38 mouse cellular contexts compared by ENCODE assay signal in genomic region chr4:123292390-123292789, GRCm38 (mm10). TPM values are rescaled to one million over a fixed set of nuclear protein-coding genes. Genes with fewer than 3 reads are reported as not detected.
"Had no signal": no experiment of that assay in that cellular context is flagged by ENCODE, and none has a peak within 500 bp of the region (broad histone marks: within the 10 kb centered on the region; RNA-seq: fewer than 3 reads in every experiment).

No protein-coding gene starts in this region.

- H3K27ac ChIP-seq: heart, embryonic 13.5 days; heart, embryonic 15.5 days; hindbrain, embryonic 10.5 days; hindbrain, embryonic 12.5 days; hindbrain, embryonic 13.5 days; hindbrain, embryonic 14.5 days; hindbrain, embryonic 15.5 days; hindbrain, postnatal 0 days; intestine, embryonic 15.5 days; kidney, embryonic 15.5 days; kidney, postnatal 0 days; layer of hippocampus, adult 2 months; left cerebral cortex, adult 2 months had no signal

- H3K9me3 ChIP-seq: heart, embryonic 12.5 days; heart, embryonic 13.5 days; heart, embryonic 15.5 days; hindbrain, embryonic 10.5 days; hindbrain, embryonic 12.5 days; hindbrain, embryonic 13.5 days; hindbrain, embryonic 15.5 days; intestine, embryonic 15.5 days; kidney, embryonic 15.5 days had no signal

- DNase-seq: heart, postnatal 14 days; heart, postnatal 36 days; heart, postnatal 4 days; kidney, adult 11 months; kidney, adult 18-20 months; kidney, adult 9 months; layer of hippocampus, adult 9-11 months; layer of hippocampus, postnatal 36 days had no signal

- H3K4me1 ChIP-seq: hindbrain, embryonic 10.5 days; hindbrain, embryonic 12.5 days; hindbrain, embryonic 15.5 days had no signal

- H3K27me3 ChIP-seq: heart, embryonic 12.5 days; heart, embryonic 13.5 days; heart, embryonic 15.5 days; hindbrain, embryonic 12.5 days; hindbrain, embryonic 13.5 days; hindbrain, embryonic 15.5 days; intestine, embryonic 15.5 days; kidney, embryonic 15.5 days had no signal

- H3K4me3 ChIP-seq: heart, embryonic 12.5 days; heart, embryonic 13.5 days; heart, embryonic 15.5 days; hindbrain, embryonic 10.5 days; hindbrain, embryonic 12.5 days; hindbrain, embryonic 13.5 days; hindbrain, embryonic 15.5 days; intestine, embryonic 15.5 days; kidney, embryonic 15.5 days; layer of hippocampus, adult 2 months; left cerebral cortex, adult 2 months had no signal

RNA-seq across cellular contexts. Expression of gene Oxct2a, which starts 31.0 kb away (rescaled TPM):
- total RNA-seq: heart, postnatal 14 days; heart, postnatal 25 days; heart, postnatal 36 days; heart, postnatal 4 days; hematopoietic stem cell, adult 5-6 weeks; layer of hippocampus, adult 18-20 months; layer of hippocampus, adult 2 months; layer of hippocampus, postnatal 10 days; layer of hippocampus, postnatal 25 days; left cerebral cortex, adult 2 months had no signal
- polyA plus RNA-seq: heart, embryonic 11.5 days; heart, embryonic 12.5 days; heart, embryonic 13.5 days; heart, embryonic 14.5 days; heart, embryonic 15.5 days; heart, embryonic 16.5 days; heart, postnatal 0 days; hindbrain, embryonic 10.5 days; hindbrain, embryonic 11.5 days; hindbrain, embryonic 12.5 days; hindbrain, embryonic 13.5 days; hindbrain, embryonic 15.5 days; inflammation-experienced regulatory T-cells, adult 6 months; intestine, embryonic 14.5 days; intestine, embryonic 15.5 days; intestine, embryonic 16.5 days; kidney, embryonic 14.5 days; kidney, embryonic 15.5 days; kidney, postnatal 0 days had no signal

RNA-seq across cellular contexts. Expression of gene Bmp8a, which starts 50.7 kb away (rescaled TPM):
- total RNA-seq: hematopoietic stem cell, adult 5-6 weeks; layer of hippocampus, adult 18-20 months; layer of hippocampus, postnatal 10 days; layer of hippocampus, postnatal 14 days; layer of hippocampus, postnatal 36 days; left cerebral cortex, adult 8-10 months had no signal
- polyA plus RNA-seq: heart, embryonic 14.5 days; heart, embryonic 15.5 days; heart, postnatal 0 days; inflammation-experienced regulatory T-cells, adult 6 months had no signal

RNA-seq across cellular contexts. Expression of gene Heyl, which starts 59.0 kb away (rescaled TPM):
- total RNA-seq: hematopoietic stem cell, adult 5-6 weeks had no signal
